Mouse (Mus musculus) layer of hippocampus, postnatal 25 days (tissue): ENCODE data around the gene Ank. TPM values are rescaled to one million over a fixed set of nuclear protein-coding genes. Genes with fewer than 3 reads are reported as not detected.

ENCODE experiments used
- DNase-seq, 2 experiments: peaks; one replicate each; pipeline ENCODE4 v3.0.0; 2022; ENCODE audit warnings: mixed read lengths in 2 of 2, low spot score in 1 of 2; ENCODE audit errors: extremely low spot score in 1 of 2
- total RNA-seq, 2 experiments: library from RNA; stranded (reverse); gene quantifications; 2 replicates each; pipeline ENCODE4 v1.2.3; 2021

The Ank gene
- total RNA-seq, 2 experiments from 2014 or later: 159 to 164 TPM

DNA sequence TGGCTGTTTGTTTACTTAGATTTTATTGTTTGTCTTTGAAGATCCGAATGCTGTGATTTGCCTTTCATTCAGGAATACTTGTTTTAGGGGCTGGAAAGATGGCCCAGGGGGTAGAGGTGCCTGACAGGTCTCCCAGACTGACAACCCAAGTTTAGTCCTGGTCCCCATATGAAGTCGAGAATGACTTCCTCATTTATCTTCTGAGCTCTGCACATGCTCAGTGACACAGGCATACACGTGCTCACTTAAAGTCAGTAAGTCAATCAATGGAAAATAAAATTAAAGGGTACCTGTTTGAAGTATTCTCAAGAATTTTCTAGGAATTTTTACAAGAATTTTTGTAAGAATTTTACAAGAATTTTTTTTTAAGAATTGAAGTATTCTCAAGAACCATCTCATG lies 66.6 kb downstream of the Ank start:
- DNase-seq: no peak

DNA sequence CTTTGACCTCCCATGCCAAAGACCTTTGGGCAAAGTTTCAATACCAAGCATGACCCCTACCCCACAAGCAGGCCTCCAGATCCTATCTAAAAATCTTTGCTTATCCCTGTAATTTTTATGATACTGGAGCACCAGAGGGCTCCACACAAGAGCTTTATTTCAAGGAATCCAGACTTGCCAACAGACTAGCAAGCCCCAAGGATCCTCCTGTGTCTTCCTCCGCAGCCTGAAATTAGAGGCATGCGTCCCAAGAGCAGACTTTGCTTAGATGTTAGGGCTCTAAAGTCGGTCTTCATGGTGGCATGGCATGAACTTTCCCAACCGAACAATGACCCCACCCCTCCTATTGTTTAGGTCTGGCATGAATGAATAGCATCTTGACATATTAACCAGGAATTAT lies 69.2 kb downstream of the Ank start:
- DNase-seq: no peak

DNA sequence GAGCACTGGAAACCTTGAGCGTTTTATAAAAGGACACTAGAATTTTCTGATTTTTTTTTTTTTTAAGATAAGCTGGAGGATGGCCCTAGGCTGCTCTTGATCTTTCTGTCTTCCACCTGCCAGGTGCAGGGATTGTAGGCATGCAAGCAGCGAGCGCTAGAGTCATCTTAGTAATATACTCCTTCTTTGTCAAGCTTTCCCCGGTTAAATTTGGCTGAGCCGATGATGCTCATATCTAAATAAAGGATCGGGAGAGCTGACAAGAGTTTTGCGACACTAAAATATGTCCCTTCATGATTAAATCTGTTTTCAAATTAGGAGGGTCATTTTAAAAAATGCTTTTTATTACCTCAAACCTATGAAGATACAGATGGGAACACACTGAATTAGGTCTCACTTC lies 69.7 kb downstream of the Ank start:
- DNase-seq: no peak

DNA sequence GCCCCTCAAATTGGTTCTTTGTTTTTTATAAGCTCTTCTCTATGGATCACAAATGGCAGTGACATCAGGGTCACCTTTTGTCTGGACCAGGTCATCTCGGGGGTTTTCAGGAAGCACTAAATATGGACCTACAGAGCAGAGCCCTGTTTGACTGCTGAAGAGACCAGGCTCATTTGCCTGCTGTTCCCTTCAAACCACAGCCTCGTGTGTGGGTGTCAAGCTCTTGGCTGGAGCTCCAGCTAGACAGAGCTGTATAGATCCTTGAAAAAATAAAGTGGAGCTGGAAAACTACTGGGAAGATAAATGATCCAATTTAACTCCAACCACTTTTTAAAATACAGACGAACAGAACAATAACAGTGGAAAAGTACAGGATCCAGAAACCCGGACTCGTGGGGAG lies 70.3 kb downstream of the Ank start:
- no peak for DNase-seq

DNA sequence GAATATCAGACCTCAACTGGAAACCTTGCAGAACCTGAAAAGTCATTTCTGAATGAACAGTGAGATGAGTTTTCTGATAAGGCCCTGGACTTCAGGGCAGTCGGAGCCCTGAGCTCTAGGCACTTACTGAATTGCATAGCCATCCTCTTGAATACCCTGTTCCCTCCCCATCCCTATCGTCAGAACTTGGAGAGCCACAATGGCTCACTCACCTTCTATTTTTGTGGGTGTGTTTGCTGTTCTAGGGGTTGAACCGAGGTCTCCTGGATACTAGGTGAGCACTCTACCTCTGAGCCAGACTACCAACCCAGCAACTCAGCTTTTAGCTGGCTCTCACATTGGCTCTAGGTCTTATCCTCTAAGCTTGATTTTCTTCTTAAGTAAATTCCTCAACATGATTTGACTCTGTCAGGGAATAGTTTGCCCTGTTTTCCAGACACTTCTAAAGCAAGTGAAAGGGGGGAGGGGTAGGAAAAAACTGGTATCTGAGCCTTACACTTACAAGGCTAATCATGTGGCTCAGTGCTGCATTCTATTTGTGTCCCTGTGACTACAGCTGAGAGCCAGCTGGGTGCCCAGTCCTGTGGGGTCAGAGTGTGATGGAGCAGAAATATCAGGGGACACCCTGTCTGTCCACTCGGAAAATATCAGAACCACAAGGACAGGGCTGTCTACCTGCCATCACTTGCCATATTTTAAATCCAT lies 71.2 kb downstream of the Ank start:
- DNase-seq: no peak

DNA sequence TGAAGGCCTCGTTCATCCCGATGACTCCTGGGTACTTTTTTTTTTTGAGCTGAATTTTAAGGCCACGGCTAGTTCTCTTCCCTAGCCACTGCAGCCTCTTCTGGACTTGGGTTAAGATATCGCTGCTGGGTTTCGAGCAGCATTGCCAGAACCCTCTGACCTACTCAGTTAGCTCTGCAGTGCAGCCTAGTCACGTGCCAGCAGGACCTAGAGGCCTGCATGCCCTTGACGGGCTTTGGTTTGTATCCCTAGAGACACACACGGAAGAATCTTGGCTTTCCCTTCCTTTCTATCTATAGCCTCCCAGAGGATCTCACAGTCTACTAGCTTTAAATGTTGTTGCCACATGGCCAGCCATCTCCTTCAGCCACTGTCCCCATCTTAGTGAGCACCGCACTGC lies 73.3 kb downstream of the Ank start:
- DNase-seq: no peak

DNA sequence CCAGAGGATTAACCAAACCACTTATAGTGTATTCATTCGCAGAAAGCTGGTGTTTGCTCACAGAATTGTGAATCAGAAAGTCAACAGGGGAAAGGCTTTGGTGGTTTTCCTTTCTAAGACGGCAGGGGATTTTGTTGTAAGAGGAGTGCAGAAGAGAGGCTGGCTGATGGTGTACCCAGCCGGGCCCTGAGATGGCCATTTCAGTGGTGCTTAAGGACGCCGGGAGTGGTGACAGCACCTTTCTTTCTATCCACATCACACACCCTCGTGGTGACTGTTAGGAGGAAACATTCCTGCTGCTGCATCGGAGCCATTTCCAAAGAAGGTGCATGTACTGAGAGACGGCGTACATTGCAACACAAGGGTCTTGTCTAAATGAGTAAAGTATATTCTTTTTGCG lies 78.7 kb downstream of the Ank start:
- DNase-seq: no peak

DNA sequence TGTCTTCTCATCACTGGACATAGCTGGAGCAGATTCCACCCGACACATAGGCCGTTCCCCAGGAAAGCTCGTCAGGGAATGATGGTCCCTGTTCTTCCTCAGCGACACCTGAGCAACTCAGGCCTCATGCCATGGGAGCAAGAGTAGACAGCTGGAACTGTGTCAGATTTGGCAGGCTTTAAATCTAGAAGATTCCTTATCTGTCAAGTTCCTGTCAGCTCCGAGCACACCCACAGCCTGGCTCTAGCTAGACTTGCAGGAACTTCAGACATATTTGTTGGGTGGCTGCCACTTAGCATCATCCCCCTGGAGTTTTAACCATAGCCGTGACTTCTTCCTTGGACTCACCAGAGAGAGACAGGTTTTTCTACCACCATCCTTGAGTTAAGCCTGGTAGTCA lies 81.6 kb downstream of the Ank start:
- DNase-seq: no peak

DNA sequence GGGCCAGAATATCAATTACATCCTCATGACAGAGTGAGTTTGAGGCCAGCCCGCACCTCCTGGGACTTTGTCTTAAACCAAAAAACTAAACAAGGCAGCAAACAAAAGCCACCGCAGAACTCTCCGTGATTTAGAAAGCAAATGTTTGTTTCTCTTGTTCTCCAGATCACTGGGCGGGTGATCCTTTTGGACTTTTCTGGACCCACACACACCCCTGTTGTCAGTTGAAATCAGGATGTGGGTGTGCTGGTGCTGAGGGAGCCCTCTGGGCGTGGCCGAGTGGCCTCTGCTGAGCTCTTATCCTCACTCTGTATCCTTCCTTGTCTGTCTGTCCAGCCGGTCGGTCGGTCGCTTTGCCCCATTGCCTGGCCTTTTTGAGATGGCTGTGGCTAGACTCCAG lies 82.6 kb downstream of the Ank start:
- no peak for DNase-seq

DNA sequence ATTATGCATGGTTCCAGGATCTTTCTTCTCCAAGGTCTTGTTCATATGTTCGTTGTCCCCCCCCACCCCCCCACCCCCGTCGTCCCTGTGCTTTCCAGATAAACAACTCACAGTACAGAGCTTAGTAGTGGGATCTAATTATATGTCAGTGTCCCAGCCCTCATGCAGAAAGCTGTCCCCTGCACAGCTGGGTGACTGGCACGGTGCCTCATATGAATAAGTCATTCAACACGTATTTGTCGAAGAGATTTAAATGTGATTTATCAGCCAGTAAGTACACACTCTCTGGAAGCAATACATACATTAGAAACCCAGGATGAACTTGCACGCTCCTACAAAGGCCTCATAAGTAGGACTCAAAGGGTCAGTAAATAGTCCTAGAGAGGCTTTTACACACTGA lies 83.4 kb downstream of the Ank start:
- no peak for DNase-seq

DNA sequence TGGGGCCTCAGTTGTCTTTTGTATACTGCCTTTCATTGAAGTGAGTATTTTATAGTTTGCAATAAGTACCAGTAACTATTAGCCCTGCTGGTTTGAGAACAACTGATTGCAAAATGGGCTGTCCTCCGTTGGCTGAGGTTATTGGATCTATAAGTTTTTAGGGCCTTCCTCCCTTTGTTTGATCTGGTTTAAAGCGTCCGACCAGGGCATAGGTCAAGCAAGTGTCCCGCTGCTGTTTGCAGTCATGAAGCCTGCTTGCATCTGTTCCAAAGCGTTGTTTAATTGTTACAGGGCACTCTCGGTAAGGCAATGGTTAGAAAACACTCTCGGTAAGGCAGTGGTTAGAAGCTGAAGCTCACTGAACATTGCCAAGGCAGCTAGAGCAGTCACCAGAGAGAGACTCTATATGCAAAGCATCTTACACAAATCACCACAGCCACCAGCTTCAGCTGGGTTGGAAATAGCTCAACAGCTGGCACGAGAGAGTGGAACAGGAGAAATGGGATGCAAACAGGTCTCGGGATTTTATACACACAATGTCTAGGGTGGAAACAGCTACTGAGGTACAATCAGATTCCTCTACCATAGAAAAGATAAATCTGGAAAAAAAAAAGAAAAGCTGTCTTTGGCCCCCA lies 84.0 kb downstream of the Ank start:
- no peak for DNase-seq

DNA sequence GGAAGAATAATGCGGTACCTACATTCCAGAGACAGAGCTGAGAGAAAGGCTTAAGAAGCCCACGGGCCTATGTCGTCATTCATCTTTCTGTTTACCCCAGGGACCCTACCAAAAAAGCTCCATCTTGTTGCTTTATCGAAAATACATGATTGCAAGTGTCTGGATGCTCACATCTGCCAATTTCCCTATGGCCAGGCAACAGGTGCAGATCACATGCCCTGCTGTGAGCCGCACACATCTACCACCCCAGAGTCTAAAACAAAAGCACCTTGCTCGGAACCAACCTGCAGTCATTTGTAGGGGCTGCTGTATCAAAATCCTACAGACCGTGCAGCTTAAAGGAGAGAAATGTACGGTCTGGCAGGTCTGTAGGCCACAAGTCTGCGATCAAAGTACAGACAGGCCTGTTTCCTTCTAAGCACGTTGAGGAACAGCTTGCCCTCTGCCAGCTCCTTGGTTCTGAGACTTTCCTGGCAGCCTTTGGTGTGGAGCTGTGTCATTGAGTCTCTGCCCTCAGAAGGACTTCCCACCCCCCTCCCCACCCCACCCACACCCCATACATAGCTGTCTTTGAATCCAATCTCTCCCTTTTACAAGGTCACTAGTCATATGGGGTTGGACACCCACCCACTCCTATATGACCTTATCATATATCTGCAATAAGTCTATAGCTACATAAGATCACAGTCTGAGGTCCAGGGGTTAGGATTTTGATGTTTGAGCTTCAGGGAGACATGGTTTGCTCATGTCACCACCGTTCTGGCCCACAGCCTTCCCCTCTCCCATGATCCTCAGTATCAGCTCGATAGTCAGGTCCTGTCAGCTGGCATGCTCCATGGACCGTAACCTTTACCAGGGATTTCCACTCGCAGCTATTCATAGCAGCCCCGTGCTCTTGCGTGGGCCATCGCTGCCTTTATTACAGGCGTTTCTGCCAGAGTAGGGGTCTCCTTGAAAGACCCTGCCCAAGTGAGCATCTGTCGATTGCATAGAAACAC lies 84.9 kb downstream of the Ank start:
- DNase-seq: no peak

DNA sequence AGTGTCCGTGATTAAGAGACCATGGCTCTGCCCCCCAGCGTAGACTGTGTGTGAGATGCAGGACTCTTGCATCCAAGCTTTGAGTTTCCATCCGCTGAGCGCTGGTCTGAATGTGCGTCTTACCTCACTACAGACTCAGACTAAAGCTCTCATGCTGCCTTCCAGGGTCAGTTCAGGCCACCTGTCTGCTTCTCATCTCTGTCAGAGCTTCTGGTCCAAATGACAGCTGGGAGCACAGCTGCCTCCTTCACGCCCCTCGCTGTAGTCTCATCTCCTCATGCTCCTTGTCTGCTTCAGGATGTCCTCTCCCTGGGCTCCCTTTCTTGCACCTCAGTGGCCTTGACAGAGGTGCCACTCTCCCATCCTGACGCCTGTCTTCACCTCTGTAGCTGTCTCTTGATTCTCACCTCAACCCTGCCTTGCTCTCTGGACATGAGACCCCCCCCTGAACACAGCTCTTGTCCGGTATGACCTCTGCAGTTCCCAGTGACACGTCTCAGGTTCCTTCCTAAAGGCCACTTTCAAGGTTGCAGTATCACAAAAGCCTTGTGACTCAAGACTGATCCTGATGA lies 85.7 kb downstream of the Ank start:
- DNase-seq: no peak

DNA sequence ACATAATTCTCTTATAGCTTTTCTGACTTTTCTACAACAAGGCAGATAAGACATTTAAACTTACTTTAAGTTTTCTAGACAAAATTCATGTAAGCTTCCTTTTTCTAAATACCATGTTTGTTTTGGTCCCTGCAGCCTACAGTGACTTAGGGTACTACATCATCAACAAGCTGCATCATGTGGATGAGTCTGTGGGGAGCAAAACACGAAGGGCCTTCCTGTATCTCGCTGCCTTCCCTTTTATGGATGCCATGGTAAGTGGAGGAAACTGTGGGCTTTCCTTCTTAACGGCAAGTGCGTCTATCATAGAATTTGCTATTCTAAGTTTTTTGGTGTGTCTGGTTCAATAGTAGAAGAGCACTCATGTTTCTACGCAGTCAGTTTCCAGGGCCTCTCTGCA lies 87.1 kb downstream of the Ank start:
- DNase-seq: no peak

DNA sequence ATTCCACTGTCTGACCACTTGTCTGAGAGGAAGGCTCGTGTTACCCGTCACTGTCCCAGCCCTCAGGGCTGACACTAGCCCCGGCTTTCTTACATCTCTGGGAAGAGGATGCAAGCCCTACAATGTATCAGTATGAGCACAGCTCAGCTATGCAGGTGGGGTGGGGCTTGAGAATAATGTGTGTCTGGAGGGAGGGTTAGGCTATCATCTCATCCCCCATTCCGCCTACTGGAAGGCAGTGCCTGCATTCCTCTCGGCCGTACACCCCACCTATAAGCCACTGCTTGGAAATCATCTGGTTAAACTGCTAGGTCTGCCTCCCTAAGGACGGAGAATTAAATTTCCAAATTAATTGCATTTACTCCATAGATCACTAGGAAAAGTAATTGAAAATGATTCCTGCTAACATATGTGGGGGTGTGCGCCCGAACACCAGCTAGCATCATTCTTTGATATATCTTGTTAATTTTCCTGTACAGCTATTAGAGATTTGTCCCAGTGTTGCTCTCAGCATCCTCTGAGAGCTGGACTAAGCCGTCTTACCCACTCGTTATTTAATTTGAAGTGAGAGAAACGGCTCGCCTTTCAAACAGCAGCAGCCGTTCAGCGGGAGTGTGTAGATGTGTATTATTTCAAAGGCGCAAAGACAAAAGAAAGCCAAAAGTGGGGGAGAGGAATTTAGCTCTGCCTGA lies 92.1 kb downstream of the Ank start:
- no peak for DNase-seq

DNA sequence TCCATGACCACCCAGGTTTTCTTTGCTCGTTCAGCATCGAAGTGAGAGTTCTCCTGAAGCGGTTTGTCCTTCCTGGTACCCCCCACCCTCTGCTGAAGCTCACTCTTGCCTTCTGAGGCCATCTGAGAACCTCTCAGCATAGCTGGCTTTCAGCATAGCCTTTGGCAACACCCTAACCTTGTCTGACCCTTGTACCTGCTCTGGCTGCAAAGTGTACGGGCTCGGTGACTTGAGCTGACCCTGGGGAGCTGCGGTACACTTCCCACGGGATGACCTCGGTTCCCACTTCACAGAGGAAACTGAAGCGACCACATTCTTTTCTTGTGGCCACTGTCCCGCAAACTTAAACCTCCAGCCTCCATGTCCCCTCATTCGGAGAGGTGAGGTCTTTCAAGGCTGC lies 93.8 kb downstream of the Ank start:
- DNase-seq: no peak

DNA sequence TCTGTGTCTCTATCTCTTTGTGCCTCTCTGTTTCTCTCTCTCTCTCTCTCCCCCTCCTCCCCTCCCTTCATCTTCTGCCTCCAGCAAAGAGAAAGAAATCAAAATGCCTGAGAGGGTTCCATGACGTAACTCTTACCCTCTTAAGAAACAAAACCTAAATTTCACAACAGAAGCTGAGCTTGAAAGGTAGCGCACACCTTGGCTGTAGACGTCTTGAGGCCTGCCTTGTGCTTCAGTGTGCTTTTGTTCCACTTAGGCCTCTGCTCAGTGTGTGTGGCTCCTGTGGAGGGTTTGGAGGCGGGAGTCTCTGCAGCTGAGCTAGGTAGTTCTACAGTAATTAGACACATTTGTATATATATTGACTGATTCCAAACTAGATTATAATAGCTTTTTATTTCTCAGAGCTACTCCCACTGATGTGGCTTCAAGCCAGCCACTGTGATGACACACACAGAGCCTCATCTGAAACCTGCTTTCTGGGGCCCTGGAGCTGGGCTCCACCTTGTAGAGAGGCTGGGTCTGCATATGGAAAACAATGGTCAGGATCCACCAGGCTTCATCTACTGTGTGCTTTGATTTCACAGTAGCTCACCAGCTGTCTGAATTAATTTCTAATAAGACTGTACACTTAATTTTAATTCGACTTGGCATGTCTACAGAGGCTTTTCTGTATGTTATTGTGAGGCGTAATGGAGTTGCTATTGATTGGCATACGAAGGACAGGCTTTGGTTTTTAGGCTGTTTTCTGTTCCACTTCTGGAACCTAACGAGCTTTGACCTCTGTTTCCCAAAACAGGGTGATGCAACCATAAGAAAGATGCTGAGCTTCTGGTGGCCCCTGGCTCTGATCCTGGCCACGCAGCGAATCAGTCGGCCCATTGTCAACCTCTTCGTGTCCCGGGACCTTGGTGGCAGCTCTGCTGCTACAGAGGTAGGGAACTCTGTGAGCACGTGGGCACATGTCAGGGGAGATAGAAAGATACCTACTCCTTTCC lies 97.9 kb downstream of the Ank start:
- DNase-seq: peak; percentile 28 to 45

DNA sequence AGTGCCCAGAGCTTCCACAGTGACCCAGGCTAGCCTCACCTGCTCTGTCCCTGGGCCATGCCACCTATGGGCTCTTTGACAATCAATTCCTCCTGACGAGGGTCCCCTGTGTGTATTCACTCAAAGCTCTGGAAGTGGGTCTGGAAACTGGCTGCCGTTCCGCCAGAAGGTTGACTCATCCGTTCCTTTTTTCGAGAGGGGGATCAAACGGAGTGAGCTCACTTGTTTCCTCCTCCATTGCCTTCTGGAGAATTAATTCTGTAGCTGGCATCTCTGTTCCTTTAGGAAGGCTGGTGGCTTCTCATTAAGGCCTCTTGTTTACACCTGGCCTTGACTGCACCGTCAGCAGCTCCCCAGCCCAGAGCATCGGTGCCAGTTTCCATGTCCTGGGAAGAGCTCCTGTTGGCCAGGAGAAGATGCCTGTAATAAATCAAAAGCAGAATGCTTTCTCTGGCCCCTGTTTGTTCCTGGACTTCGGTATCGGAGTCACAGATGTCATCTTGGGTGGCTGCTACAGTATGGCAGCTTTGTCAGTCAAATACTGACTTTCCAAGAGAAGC lies 99.2 kb downstream of the Ank start:
- no peak for DNase-seq

DNA sequence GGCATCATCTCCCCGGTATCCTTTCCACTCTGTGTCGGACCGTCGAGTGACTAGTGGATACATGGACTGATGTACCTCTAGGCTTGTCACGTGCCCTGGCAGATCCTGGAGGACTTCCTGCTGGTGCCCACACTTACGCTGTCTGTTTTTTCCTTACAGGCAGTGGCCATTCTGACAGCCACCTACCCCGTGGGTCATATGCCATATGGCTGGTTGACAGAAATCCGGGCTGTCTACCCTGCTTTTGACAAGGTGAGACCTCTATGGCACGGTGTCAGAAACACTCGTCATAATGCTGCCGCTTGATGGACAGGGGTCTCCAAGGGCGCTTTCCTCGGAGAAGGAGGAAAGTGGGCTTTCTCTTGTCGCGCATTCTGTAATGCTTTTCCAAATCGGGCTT lies 100.9 kb downstream of the Ank start:
- no peak for DNase-seq
